Mouse (Mus musculus) olfactory bulb, adult 2 months (tissue): ENCODE results near the gene Bpifc. TPM values are rescaled to one million over a fixed set of nuclear protein-coding genes. Genes with fewer than 3 reads are reported as not detected.
A peak's percentile ranks its signal among the peaks of the same experiment; 100 is the strongest.

Experiments
- H3K27ac ChIP-seq: fragments of 200-500 bp; 2 replicates; pipeline ENCODE4 v1.5.1; 2012; ENCODE audit warnings: low read depth, low read length; ENCODE audit not compliant: insufficient read depth
- H3K4me1 ChIP-seq: fragments of 200-500 bp; 2 replicates; pipeline ENCODE4 v1.6.1; 2012; ENCODE audit warnings: low read length; ENCODE audit not compliant: control insufficient read depth, insufficient read depth
- H3K4me3 ChIP-seq: fragments of 200-500 bp; 2 replicates; pipeline ENCODE4 v1.5.1; 2012; ENCODE audit warnings: mild to moderate bottlenecking, low read depth, low read length, moderate library complexity; ENCODE audit not compliant: insufficient read depth
- CTCF ChIP-seq: fragments of 200-500 bp; IDR thresholded peaks from 2 replicates; pipeline ENCODE4 v1.5.1; 2012; ENCODE audit warnings: low read depth, mild to moderate bottlenecking, low read length, moderate library complexity; ENCODE audit not compliant: insufficient read depth
- POLR2A ChIP-seq: fragments of 200-500 bp; IDR thresholded peaks from 2 replicates; pipeline ENCODE4 v1.6.1; 2012; ENCODE audit warnings: mild to moderate bottlenecking, low read depth, low read length, moderate library complexity; ENCODE audit not compliant: insufficient read depth
- WGBS: fragments of 180-500 bp; shearing (Covaris S2); methylation state at CpG from one replicate; pipeline ENCODE4 v1.1.7; 2018; 5-methylcytosine and 5-hydroxymethylcytosine counted together
- polyA plus RNA-seq: library from polyadenylated mRNA; stranded (reverse); fragments of >200 nt; gene quantifications from 2 replicates; pipeline ENCODE4 v1.2.4, GENCODE M21; 2012; ENCODE audit warnings: low replicate concordance; ENCODE audit not compliant: missing spikeins, insufficient read depth, insufficient read length

The Bpifc gene
- polyA plus RNA-seq, 1 experiment, result not detected

DNA sequence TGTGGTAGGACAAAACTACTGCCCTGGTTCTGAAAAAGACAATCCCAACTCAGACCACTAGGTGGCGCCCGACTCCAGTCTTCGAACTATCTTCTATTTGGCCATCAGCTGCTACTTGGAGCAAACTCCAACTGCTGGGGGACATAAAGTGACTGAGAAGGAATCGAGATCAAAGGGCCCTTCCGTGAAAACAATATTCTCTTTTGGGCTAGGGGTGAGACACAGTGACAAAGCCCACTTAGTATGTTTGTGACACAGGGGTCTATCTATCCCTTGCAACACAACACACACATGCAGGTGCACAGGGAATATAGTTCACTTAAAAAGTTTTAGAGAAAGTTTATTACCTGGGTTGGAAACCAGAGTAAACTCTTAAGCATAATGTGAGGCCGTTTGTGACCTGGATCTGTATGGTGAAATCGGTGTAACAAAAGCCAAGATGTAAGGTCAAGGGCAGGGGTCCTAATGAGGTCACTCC is 43.5 kb downstream of the Bpifc start:
- Histone ChIP-seq H3K4me1 (no peaks in the 10 kb centered on the region), H3K4me3 (no peak overlapping the region), H3K27ac (no peak overlapping the region)
- TF ChIP-seq CTCF (no peak), POLR2A (no peak)
- 14% methylated on average over 7 of the region's 7 CpGs for WGBS

DNA sequence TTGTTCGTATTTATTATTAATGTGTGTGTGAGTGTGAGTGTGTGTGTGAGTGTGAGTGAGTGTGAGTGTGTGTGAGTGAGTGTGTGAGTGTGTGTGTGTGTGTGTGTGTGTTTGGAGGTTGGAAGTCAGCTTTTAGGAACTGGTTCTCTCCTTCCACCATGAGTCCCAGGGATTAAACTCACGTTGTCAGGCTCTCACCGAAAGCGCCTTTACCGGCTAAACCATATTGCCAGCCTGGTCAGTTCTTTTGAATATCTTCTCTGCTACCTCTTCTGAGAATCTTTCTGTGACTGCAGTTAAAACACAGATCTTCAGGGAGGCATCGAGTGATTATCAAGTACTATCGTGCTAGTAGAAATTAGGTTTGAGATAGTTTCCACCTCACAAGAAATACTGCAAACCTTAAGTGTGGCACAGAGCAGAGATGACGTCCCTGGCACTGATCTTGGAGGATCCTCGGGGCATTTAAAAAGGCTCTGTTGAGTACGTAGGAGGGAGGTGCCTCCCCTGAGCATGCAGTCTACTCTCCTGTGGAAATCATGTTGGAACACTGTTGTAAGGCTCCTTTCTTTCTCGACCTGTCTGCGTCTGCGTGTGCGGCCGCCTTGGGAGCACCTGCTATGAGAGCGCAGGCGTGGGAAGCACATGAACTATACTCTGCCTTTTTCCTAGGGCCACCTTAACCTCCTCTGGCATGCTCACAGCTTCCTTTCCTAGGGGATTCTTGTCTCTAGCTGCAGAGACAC is 44.1 kb downstream of the Bpifc start:
- WGBS, result 62% methylated on average over 17 of the region's 17 CpGs
- TF ChIP-seq CTCF (no peak), POLR2A (no peak)
- H3K27ac ChIP-seq, result no peak overlapping the region
- no peaks in the 10 kb centered on the region for H3K4me1 ChIP-seq
- no peak overlapping the region for H3K4me3 ChIP-seq

DNA sequence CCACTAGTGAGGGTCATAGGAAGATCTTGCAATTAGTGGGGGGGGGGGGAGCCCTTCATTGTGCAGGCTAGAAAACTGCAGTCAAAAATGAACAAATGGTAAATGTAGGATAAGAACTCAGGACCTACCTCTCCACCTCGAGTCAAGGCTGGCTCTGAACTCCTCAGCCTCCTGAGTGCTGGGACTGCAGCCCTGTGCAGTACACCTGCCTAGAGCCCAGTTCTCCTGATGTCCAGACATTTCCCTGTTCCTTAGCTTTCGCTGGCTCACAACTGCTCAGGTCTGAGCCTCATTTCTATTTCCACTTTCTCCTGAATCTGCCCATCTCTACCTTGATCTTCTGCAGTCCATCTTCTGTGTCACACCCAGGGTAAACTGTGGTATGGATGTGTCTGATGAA is 45.2 kb downstream of the Bpifc start:
- H3K4me1 ChIP-seq, result no peaks in the 10 kb centered on the region
- no peak for TF ChIP-seq POLR2A
- no peak for TF ChIP-seq CTCF
- H3K4me3 ChIP-seq, result no peak overlapping the region
- H3K27ac ChIP-seq, result no peak overlapping the region
- 41% methylated on average over 2 of the region's 2 CpGs for WGBS

DNA sequence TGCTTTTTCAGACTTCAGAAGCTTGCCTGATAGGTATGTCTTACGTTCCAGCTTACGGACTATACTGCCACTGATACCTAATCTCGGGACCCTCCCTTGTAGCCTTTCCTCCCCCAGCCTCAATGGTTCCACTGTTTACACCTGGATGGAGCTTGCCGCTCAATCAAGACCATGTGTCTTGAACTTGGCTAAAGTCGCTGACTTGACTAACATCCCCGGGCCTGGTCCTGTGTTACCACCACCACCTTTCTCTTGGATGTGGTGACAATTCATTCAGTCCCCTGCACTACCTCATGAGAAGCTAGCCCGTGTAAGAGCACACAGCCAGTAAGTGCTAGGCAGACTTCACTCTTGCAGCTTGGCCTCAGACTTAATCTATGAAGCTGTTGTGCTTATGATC is 47.4 kb downstream of the Bpifc start:
- no peak overlapping the region for H3K4me3 ChIP-seq
- 87% methylated on average over 7 of the region's 7 CpGs for WGBS
- H3K4me1 ChIP-seq, result no peaks in the 10 kb centered on the region
- H3K27ac ChIP-seq, result no peak overlapping the region
- no peak for TF ChIP-seq POLR2A
- TF ChIP-seq CTCF, result no peak

DNA sequence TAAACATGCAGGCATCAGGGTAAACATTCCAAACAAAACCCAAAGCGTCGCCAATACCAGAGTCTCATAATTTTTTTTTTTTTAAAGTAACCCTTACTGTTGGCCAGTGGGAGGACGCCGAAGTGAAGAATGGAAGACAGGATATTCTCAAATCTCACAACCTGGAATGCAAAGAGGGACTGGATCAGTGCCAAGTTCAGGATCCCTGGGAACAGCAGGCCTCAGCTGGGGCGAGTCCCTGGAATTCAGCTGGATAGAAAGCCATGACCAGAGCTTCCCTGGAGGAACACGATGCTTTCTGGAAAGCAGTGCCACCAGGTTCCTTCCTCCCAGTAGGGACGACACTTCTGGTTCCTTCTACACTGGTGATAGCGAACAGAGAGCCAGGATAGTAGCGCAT is 48.8 kb downstream of the Bpifc start:
- Histone ChIP-seq H3K4me1 (no peaks in the 10 kb centered on the region), H3K4me3 (no peak overlapping the region), H3K27ac (no peak overlapping the region)
- TF ChIP-seq POLR2A (no peak), CTCF (no peak)
- WGBS, result 68% methylated on average over 9 of the region's 9 CpGs

DNA sequence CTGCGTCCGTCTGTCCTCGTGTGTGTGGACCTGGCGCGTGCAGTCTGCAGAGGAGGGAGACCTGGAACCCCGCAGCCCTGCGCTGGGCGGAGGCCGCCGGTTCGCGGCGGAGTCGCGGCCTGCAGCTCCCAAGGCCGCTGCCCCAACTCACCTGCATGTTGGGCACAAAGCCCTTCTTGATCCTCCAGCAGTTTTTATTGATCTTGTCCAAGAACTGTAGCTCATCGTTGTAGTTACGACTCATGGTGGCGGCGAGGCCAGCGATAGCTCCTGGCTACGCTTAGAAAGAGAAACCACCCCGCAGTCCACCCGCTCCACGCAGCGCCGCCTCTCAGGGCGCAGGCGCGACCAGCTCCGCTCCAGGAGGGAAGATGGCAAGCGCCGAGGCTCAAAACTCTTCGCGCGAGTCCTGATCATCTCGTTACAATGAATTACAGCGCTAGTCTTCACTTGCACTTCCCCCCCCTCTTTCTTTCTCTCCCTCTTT is 54.2 kb downstream of the Bpifc start, which contains the start of gene Rtcb:
Gene Rtcb (minus strand): TSS at position 360 of the 487 bp plus-strand sequence.
- Histone ChIP-seq H3K4me3 (peak within 1 kb of the TSS; percentile 79), H3K27ac (peak within 1 kb of the TSS; percentile 1; the same call in 1 of the 2 replicates), H3K4me1 (no peaks in the 10 kb centered on the region)
- TF ChIP-seq CTCF, result no peak
- TF ChIP-seq POLR2A, result peak; percentile 72
- WGBS, result under 1% methylated on average over 38 of the region's 38 CpGs

DNA sequence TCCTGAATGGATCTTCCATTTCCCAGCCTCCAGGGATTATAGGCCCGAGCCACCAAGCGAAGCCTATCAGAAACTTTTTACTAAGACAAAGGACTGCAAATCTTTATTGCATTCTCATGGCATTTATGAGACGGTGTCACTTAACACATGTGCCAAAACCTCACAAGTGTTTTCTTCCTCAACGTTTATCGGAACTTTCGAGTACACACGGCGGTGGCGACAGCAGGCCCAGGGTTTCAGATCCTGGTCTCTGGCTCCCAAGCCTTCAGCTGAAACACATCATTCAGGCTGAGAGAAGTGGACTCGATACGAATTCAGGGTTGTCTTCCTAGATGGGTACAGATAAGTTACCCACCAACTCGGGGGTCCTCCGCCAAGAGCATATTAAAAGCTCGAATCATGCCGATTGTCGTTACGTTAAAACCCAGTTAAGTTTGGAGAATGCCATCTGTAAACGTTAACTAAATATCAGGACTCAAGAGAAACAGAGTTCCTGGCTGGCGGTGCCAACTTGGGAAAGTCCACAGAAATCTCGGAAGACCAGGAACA is 54.8 kb downstream of the Bpifc start:
- WGBS, result 3% methylated on average over 20 of the region's 20 CpGs
- Histone ChIP-seq H3K4me3 (peak overlapping the region; percentile 79), H3K4me1 (no peaks in the 10 kb centered on the region), H3K27ac (peak overlapping the region; percentile 1; the same call in 1 of the 2 replicates)
- TF ChIP-seq CTCF (no peak), POLR2A (no peak)

DNA sequence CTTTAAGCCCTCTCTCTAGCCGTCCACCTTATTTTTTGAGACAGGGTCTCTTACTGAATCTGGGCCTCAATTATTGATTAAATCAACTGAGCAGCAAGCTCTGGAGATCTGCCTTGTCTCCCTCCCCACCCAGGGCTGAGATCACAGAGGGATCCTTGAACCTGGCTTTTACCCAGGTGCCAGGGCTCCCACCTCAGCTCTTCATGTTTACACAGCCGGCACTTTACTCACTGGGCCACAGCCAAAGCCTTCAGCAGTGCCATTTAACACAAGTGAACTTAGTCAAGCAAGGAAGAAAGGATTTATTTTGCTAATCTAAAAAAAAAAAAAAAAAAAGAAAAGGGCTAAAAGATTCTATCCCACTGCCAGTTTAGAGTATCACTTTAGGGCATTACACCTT is 57.3 kb downstream of the Bpifc start:
- no peak overlapping the region for H3K27ac ChIP-seq
- H3K4me3 ChIP-seq, result no peak overlapping the region
- H3K4me1 ChIP-seq, result no peaks in the 10 kb centered on the region
- no peak for TF ChIP-seq POLR2A
- TF ChIP-seq CTCF, result no peak
- WGBS, result 60% methylated on average over 2 of the region's 2 CpGs

DNA sequence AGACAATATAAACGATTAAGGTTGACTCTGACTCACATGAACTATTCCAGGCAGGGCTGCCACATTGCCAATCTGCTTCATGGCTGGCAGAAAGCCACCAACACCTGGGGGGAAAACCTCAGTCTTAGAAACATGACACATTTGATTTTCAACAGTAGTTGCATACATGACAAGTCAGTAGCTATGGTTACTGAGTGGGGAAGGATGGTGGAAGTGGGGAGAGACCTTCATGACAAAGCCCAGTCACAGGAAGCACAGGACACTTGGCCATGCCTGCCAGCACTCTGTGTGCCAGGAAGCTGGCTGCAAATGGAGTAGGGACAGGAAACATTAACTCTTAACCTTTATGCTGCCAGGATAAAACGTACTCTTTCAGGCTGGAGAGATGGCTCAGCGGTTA is 58.3 kb downstream of the Bpifc start:
- Histone ChIP-seq H3K27ac (no peak overlapping the region), H3K4me1 (no peaks in the 10 kb centered on the region), H3K4me3 (no peak overlapping the region)
- no peak for TF ChIP-seq CTCF
- no peak for TF ChIP-seq POLR2A
- 80% methylated on average over 3 of the region's 3 CpGs for WGBS
